Mouse (Mus musculus) neural tube, postnatal 0 days (tissue): ENCODE data around the gene Dvl3. TPM values are rescaled to one million over a fixed set of nuclear protein-coding genes. Genes with fewer than 3 reads are reported as not detected.

ENCODE experiments used
- polyA plus RNA-seq: library from polyadenylated mRNA; unstranded; fragments of >200 nt; fragmentation: Nextera tagmentation; extraction: Ambion mirVana; gene quantifications from 2 replicates; pipeline ENCODE4 v1.2.1, GENCODE M21; 2015

The Dvl3 gene
- 21.3 and 26.8 TPM in 2 replicates for polyA plus RNA-seq

GRCm38 (mm10) chr16:20516726-20517201 is at the start of gene Dvl3:
Gene Dvl3 (plus strand): TSS chr16:20516982.

DNA sequence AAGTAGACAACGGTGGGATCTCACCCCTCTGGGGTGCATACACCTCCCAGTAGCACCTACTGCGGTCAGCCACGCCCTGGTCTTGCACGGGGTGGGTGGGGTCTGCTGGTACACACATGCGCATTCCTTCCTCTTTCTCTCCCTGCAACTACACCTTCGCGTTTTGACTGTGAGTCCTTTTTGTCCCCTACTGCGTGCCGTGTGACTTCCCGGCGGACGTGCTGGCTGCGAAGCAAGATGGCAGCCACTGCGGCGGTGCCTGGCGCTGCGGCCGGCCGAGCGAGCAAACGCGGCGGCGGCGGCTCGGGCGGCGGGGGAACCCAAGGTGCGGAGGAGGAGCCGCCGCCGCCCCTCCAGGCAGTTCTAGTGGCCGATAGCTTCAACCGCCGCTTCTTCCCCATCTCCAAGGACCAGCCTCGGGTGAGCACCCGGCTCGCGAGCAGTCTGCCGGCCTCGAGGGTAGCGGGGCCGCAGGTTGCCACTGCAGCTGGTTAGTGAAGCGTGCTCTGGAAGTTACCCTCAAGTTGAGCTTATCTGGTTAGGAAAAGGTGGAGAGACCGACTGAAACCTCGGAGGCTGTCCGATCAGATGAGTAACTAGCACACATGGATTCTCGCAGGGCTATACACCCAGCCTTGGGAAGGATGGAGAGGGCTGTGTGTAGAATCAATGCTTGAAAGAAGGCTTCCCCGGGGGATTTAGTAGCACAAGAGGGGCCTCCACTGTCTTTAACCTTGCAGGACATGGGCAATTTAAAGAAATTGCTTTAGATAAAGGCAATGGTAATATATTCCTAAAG is 17.9 kb upstream of the Dvl3 start, which contains the start of gene Eif2b5:
Gene Eif2b5, plus strand, starts transcription at position 141 of the 799 bp plus-strand sequence.

DNA sequence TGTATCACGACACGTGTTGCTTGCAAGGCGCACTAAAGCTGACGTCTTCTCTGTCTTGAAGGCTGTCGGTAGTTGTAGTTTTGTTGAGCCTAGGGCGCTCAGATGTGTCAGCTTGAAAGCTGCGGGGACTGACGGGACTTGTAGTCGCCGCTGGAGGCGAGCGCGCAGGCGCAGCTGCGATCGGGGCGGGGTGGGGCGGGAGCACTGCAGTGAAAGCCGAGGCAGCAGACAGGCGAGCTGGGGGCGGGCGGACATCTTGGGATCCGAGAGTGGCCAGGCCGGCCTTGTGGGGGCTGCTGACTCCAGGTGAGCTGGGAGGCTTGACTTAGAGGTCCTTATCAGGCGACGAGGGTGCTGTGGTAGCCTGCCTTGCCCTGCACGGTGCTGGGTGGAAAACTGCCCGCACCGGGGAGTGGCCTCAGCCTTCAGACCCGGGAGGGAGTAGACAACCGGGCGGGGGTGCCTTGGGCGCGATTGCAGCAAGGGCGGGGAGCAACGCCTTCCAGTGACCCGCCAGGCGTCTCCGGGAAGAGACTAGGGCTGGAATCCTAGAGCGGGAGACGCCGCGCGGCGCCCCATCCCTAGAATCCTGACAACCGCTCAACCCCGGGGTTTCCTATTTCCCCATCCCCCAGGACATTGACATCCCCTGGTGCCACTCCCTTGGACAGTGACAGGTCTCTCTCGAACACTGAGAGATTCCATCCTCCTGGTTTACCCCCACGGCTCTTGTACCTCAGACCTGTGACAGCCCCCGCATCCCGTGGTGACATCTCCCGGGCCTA is 18.7 kb downstream of the Dvl3 start, which contains the start of gene Ap2m1:
Gene Ap2m1, plus strand, starts transcription at position 183 of the 785 bp plus-strand sequence.

DNA sequence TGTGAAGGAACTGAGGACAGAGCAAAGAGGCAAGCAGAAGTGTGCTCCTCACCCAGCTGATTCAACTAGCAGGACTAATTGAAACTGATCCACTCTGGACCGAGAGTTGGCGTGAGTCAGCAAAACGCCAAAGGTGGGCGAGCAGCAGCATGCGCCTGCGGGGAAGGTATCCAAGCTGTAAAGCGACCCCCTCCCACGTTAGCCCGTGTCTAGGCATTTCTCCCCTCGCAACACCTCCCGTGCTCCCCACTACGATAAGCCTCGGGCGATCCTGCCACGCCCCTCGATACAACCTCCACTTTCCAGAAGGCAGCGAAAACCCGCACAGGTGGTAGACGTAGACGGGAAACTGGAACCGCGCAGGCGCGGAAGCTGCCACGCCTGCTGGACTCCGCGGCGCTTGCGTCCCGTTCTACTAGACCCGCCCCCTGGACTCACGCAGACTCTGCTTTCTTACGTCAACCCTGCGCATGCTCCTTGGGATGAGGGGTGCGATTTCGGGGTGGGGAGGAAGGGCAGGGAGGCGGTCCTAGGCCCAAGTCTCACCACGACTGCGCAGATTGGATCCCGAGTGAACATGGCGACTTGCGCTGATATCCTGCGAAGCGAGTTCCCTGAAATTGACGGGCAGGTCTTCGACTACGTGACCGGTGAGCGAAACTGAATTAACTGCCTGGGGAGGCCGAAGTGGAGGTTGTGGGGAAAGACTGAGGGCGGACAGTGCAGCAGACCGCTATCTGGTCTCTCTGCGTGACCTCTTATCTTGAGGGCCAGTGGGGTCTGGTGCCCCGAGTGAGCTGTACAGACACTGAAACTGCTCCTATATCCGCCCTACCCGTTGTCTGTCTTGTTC is 31.5 kb downstream of the Dvl3 start, which contains the start of gene Abcf3:
Gene Abcf3, plus strand, starts transcription at position 482 of the 853 bp plus-strand sequence.

Other genes with a start within 250 kb of the Dvl3 start
- 77.1 and 83.9 TPM in 2 replicates for gene Parl, start 214.6 kb upstream of the Dvl3 start, polyA plus RNA-seq
- gene Cyp2ab1, start 191.6 kb upstream of the Dvl3 start, polyA plus RNA-seq: not detected in 2 replicates
- gene Abcc5, start 90.6 kb upstream of the Dvl3 start, polyA plus RNA-seq: 62.9 and 82.7 TPM in 2 replicates
- gene Eif2b5, start 18.2 kb upstream of the Dvl3 start, polyA plus RNA-seq: 88.5 and 88.8 TPM in 2 replicates
- 1,145 and 1,197 TPM in 2 replicates for gene Ap2m1, start 18.5 kb downstream of the Dvl3 start, polyA plus RNA-seq
- 77.6 and 85.8 TPM in 2 replicates for gene Abcf3, start 31.6 kb downstream of the Dvl3 start, polyA plus RNA-seq
- 54.5 and 66.7 TPM in 2 replicates for gene Vwa5b2, start 72.5 kb downstream of the Dvl3 start, polyA plus RNA-seq
- 5.4 and 5.9 TPM in 2 replicates for gene Eef1akmt4, start 94.6 kb downstream of the Dvl3 start, polyA plus RNA-seq
- gene Gm49333, start 94.6 kb downstream of the Dvl3 start, polyA plus RNA-seq: 0.21 TPM in 1 of 2 replicates, not detected in the other
- 34.5 and 40.8 TPM in 2 replicates for gene Alg3, start 94.8 kb downstream of the Dvl3 start, polyA plus RNA-seq
- gene Camk2n2, start 104.3 kb downstream of the Dvl3 start, polyA plus RNA-seq: 126 and 143 TPM in 2 replicates
- gene Ece2, start 112.8 kb downstream of the Dvl3 start, polyA plus RNA-seq: 14.8 and 20.3 TPM in 2 replicates
- 259 and 279 TPM in 2 replicates for gene Psmd2, start 134.7 kb downstream of the Dvl3 start, polyA plus RNA-seq
- 129 and 138 TPM in 2 replicates for gene Eif4g1, start 151.3 kb downstream of the Dvl3 start, polyA plus RNA-seq
- gene Fam131a, start 176.3 kb downstream of the Dvl3 start, polyA plus RNA-seq: 56.4 and 63.2 TPM in 2 replicates
- gene Polr2h, start 200.7 kb downstream of the Dvl3 start, polyA plus RNA-seq: 95.0 and 97.8 TPM in 2 replicates
- gene Clcn2, start 200.8 kb downstream of the Dvl3 start, polyA plus RNA-seq: 29.6 and 31.2 TPM in 2 replicates
- 5.7 TPM in 2 replicates for gene Chrd, start 216.1 kb downstream of the Dvl3 start, polyA plus RNA-seq
- gene Thpo, start 217.5 kb downstream of the Dvl3 start, polyA plus RNA-seq: 0.77 and 0.92 TPM in 2 replicates